Mouse (Mus musculus) C2C12 (cell line): ENCODE results near the gene Has1.

ENCODE experiments used
- CTCF ChIP-seq: IDR thresholded peaks from one replicate; pipeline ENCODE4 v1.5.1; 2011; ENCODE audit not compliant: control insufficient read depth, insufficient read depth, insufficient read length
- USF1 ChIP-seq: IDR thresholded peaks from one replicate; pipeline ENCODE4 v1.6.1; 2011; ENCODE audit warnings: low read depth, mild to moderate bottlenecking, control low read depth, moderate library complexity

DNA sequence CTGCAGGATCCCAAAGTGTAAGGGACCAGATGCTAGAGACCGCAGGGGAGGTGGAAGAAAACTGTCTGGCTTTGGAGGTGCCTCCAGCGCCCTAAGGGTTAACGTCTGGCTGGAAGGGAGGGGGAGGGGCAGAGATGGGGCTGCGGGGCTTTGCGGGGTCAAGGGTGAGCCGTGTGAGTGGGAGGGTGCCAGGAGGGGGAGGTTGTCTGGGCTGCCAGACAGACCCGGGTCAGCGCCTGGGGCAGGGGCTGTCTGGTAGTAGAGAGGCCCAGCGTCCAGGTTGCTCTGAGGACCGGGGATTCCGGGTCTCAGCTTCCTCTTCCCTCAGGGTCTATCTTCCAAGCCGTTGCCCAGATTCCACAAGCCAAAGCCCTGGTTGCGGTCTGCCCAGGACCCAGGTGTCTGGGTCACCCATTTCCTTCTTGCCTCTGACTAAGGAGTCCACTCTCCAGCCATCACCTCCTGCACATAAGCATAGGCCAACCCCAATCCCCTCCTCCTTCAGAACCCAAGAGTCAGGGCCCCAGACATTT lies 27.3 kb downstream of the Has1 start:
- no peak for TF ChIP-seq CTCF
- no peak for TF ChIP-seq USF1
